Mouse (Mus musculus) heart, adult 2 months (tissue): ENCODE results near the gene Esr1. TPM values are rescaled to one million over a fixed set of nuclear protein-coding genes. Genes with fewer than 3 reads are reported as not detected.
A peak's percentile ranks its signal among the peaks of the same experiment; 100 is the strongest.

ENCODE experiments used
- DNase-seq, 2 experiments: peaks; one replicate each; pipeline ENCODE4 v3.0.0; 2021
- H3K27ac ChIP-seq: fragments of 200-600 bp; 2 replicates; pipeline ENCODE4 v1.8.1; 2022
- H3K27me3 ChIP-seq: fragments of 200-500 bp; 2 replicates; pipeline ENCODE4 v1.6.1; 2012; ENCODE audit warnings: mild to moderate bottlenecking, low read length, inconsistent platforms, mixed read lengths; ENCODE audit not compliant: control insufficient read depth, insufficient read depth
- H3K36me3 ChIP-seq: fragments of 200-500 bp; 2 replicates; pipeline ENCODE4 v1.6.1; 2012; ENCODE audit warnings: low read length, inconsistent platforms; ENCODE audit not compliant: control insufficient read depth, insufficient read depth
- H3K4me1 ChIP-seq: fragments of 200-500 bp; 2 replicates; pipeline ENCODE4 v1.6.1; 2011; ENCODE audit warnings: low read length; ENCODE audit not compliant: control insufficient read depth, insufficient read depth
- H3K4me3 ChIP-seq: fragments of 200-600 bp; 2 replicates; pipeline ENCODE4 v1.8.1; 2022
- H3K79me2 ChIP-seq: fragments of 200-500 bp; replicated peaks from 2 replicates; pipeline ENCODE4 v1.6.1; 2012; ENCODE audit warnings: mild to moderate bottlenecking, inconsistent platforms, low read length, moderate library complexity, mixed read lengths; ENCODE audit not compliant: control insufficient read depth, insufficient read depth
- H3K9ac ChIP-seq: fragments of 200-500 bp; 2 replicates; pipeline ENCODE4 v1.6.1; 2012; ENCODE audit warnings: low read depth, mild to moderate bottlenecking, control low read depth, inconsistent platforms, low read length, mixed read lengths
- CTCF ChIP-seq: fragments of 200-600 bp; IDR thresholded peaks from 2 replicates; pipeline ENCODE4 v1.8.1; 2022; ENCODE audit warnings: antibody characterized with exemption, mild to moderate bottlenecking, moderate library complexity
- EP300 ChIP-seq: fragments of 200-500 bp; IDR thresholded peaks from 2 replicates; pipeline ENCODE4 v1.6.1; 2011; ENCODE audit warnings: low read depth, low read length, control low read depth; ENCODE audit not compliant: insufficient read depth
- POLR2A ChIP-seq: fragments of 200-500 bp; IDR thresholded peaks from 2 replicates; pipeline ENCODE4 v1.6.1; 2011; ENCODE audit warnings: mild to moderate bottlenecking, low read depth, low read length, control low read depth; ENCODE audit not compliant: insufficient read depth
- WGBS: fragments of 180-500 bp; shearing (Covaris S2); methylation state at CpG from one replicate; pipeline ENCODE4 v1.1.7; 2018; 5-methylcytosine and 5-hydroxymethylcytosine counted together
- intact Hi-C: fragments of 180-260 bp; cut with DNase I; formaldehyde crosslinking; loops from one replicate; pipeline ENCODE4 v1.15.1; 2025
- polyA plus RNA-seq: library from polyadenylated mRNA; depleted of rRNA; stranded (reverse); fragments of >200 nt; gene quantifications from 2 replicates; pipeline ENCODE4 v1.2.3, GENCODE M21; 2012
- total RNA-seq, 2 experiments: library from RNA; stranded (reverse); gene quantifications; 2 replicates each; pipeline ENCODE4 v1.2.3; 2021

Esr1 gene
- total and polyA plus RNA-seq, 3 experiments: 0.70 to 1.0 (median 0.88) TPM

GRCm38 (mm10) chr10:4713398-4713797 is 102.0 kb downstream of the Esr1 start:
- peaks cover 8% of the 10 kb centered on the region for H3K27me3 ChIP-seq
- H3K27ac ChIP-seq: no peak overlapping the region
- H3K4me3 ChIP-seq: no peak overlapping the region
- H3K36me3 ChIP-seq: no peaks in the 10 kb centered on the region
- no peaks in the 10 kb centered on the region for H3K4me1 ChIP-seq
- WGBS: 86% methylated on average over 10 of the region's 10 CpGs
- H3K9ac ChIP-seq: no peak overlapping the region
- no peak for TF ChIP-seq CTCF
- no peak for TF ChIP-seq EP300
- TF ChIP-seq POLR2A: no peak
- DNase-seq: no peak
- intact Hi-C loops: no loop called here
- no peaks in the 10 kb centered on the region for H3K79me2 ChIP-seq

- no peaks in the 10 kb centered on the region for H3K27me3 ChIP-seq
- H3K9ac ChIP-seq: no peak overlapping the region
- no peak overlapping the region for H3K4me3 ChIP-seq
- TF ChIP-seq CTCF (peak; percentile 51), EP300 (no peak), POLR2A (no peak)
- H3K79me2 ChIP-seq: no peaks in the 10 kb centered on the region
- DNase-seq: no peak
- intact Hi-C loops: no loop called here
- 50% methylated on average over 3 of the region's 3 CpGs for WGBS
- H3K36me3 ChIP-seq: no peaks in the 10 kb centered on the region
- no peak overlapping the region for H3K27ac ChIP-seq
- no peaks in the 10 kb centered on the region for H3K4me1 ChIP-seq
These were observed 113.5 kb downstream of the Esr1 start for GRCm38 (mm10) chr10:4724851-4725250.

- Histone ChIP-seq H3K27me3 (no peaks in the 10 kb centered on the region), H3K27ac (no peak overlapping the region), H3K79me2 (no peaks in the 10 kb centered on the region), H3K36me3 (no peaks in the 10 kb centered on the region), H3K4me1 (no peaks in the 10 kb centered on the region), H3K9ac (no peak overlapping the region), H3K4me3 (no peak overlapping the region)
- TF ChIP-seq EP300: no peak
- no peak for TF ChIP-seq CTCF
- TF ChIP-seq POLR2A: no peak
- 89% methylated on average over 6 of the region's 6 CpGs for WGBS
- no peak for DNase-seq
- intact Hi-C loops: no loop called here
These were observed 114.7 kb downstream of the Esr1 start for GRCm38 (mm10) chr10:4726141-4726540.

GRCm38 (mm10) chr10:4732328-4732727 is 120.9 kb downstream of the Esr1 start:
- intact Hi-C loops: no loop called here
- no peaks in the 10 kb centered on the region for H3K36me3 ChIP-seq
- WGBS: 56% methylated on average over 2 of the region's 2 CpGs
- no peak overlapping the region for H3K27ac ChIP-seq
- no peak overlapping the region for H3K9ac ChIP-seq
- DNase-seq: no peak
- H3K4me1 ChIP-seq: no peaks in the 10 kb centered on the region; the same call in 1 of the 2 replicates
- TF ChIP-seq CTCF (no peak), POLR2A (no peak), EP300 (no peak)
- H3K4me3 ChIP-seq: no peak overlapping the region
- no peaks in the 10 kb centered on the region for H3K27me3 ChIP-seq
- no peaks in the 10 kb centered on the region for H3K79me2 ChIP-seq

- Histone ChIP-seq H3K4me3 (no peak overlapping the region), H3K27me3 (no peaks in the 10 kb centered on the region), H3K4me1 (no peaks in the 10 kb centered on the region; the same call in 1 of the 2 replicates), H3K36me3 (no peaks in the 10 kb centered on the region), H3K27ac (no peak overlapping the region), H3K79me2 (no peaks in the 10 kb centered on the region), H3K9ac (no peak overlapping the region)
- DNase-seq: no peak
- 64% methylated on average over 6 of the region's 6 CpGs for WGBS
- TF ChIP-seq CTCF: no peak
- intact Hi-C loops: no loop called here
These were observed 122.6 kb downstream of the Esr1 start for GRCm38 (mm10) chr10:4733987-4734386.

- Histone ChIP-seq H3K4me3 (no peak overlapping the region), H3K36me3 (no peaks in the 10 kb centered on the region), H3K79me2 (no peaks in the 10 kb centered on the region), H3K27me3 (no peaks in the 10 kb centered on the region), H3K9ac (no peak overlapping the region), H3K27ac (no peak overlapping the region), H3K4me1 (no peaks in the 10 kb centered on the region; the same call in 1 of the 2 replicates)
- DNase-seq: no peak
- TF ChIP-seq CTCF (no peak), POLR2A (no peak)
- 87% methylated on average over 2 of the region's 2 CpGs for WGBS
- intact Hi-C loops: no loop called here
These were observed 123.5 kb downstream of the Esr1 start for GRCm38 (mm10) chr10:4734942-4735341.
